Mouse (Mus musculus) C2C12 (cell line): ENCODE data around the gene Dbn1.

Source experiments
- CEBPB ChIP-seq: IDR thresholded peaks from one replicate; pipeline ENCODE4 v1.6.1; 2011; ENCODE audit warnings: low read depth, mild to moderate bottlenecking, control low read depth, moderate library complexity
- CTCF ChIP-seq: IDR thresholded peaks from one replicate; pipeline ENCODE4 v1.5.1; 2011; ENCODE audit not compliant: control insufficient read depth, insufficient read depth, insufficient read length
- MAX ChIP-seq: IDR thresholded peaks from one replicate; pipeline ENCODE4 v1.6.1; 2011; ENCODE audit warnings: mild to moderate bottlenecking, control low read depth
- MYOD1 ChIP-seq: IDR thresholded peaks from one replicate; pipeline ENCODE4 v1.6.1; 2011; ENCODE audit warnings: low read depth; ENCODE audit not compliant: control insufficient read depth, insufficient read length
- MYOG ChIP-seq: IDR thresholded peaks from one replicate; pipeline ENCODE4 v1.6.1; 2011; ENCODE audit not compliant: control insufficient read depth, insufficient read length; ENCODE audit errors: extremely low read depth
- USF1 ChIP-seq: IDR thresholded peaks from one replicate; pipeline ENCODE4 v1.6.1; 2011; ENCODE audit warnings: low read depth, mild to moderate bottlenecking, control low read depth, moderate library complexity

- TF ChIP-seq CTCF (no peak), MYOD1 (no peak), MAX (no peak), MYOG (no peak), CEBPB (no peak), USF1 (no peak)
Measured at GRCm38 (mm10) chr13:55477492-55477891, 10.4 kb downstream of the Dbn1 start.
